Mouse (Mus musculus) activated CD4-positive, CD25-positive, alpha-beta regulatory T cell, adult 4 months (primary cell): ENCODE results near the gene Olfr507. TPM values are rescaled to one million over a fixed set of nuclear protein-coding genes. Genes with fewer than 3 reads are reported as not detected.
"Not testable (repeated sequence)": the region's sequence is repeated elsewhere in the genome, so short reads cannot be mapped to it uniquely, and the experiment has no call there.

Experiments
- ATAC-seq: one replicate; pipeline ENCODE4 v1.8.0; 2017
- polyA plus RNA-seq, 2 experiments: library from polyadenylated mRNA; unstranded; fragments of 100-300 nt; shearing (Covaris generic); gene quantifications; one replicate each; pipeline ENCODE4 v1.2.1; 2017

Olfr507 gene
- polyA plus RNA-seq: not detected

GRCm38 (mm10) chr7:108621514-108621913, at the start of gene Olfr507:
Gene Olfr507 (plus strand): TSS chr7:108621814.
- ATAC-seq: no peak

- ATAC-seq: no peak
Observed at GRCm38 (mm10) chr7:108589797-108590196, 31.8 kb upstream of the Olfr507 start.

- not testable (repeated sequence) for ATAC-seq
Observed at GRCm38 (mm10) chr7:108601916-108602315, 19.7 kb upstream of the Olfr507 start.

GRCm38 (mm10) chr7:108610487-108610886, 11.1 kb upstream of the Olfr507 start, which contains the start of gene Olfr506:
Gene Olfr506 (plus strand): TSS chr7:108610787.
- no peak for ATAC-seq

- ATAC-seq: no peak
Observed at GRCm38 (mm10) chr7:108614110-108614509, 7.5 kb upstream of the Olfr507 start.

GRCm38 (mm10) chr7:108616781-108617180, 4.8 kb upstream of the Olfr507 start:
- not testable (repeated sequence) for ATAC-seq

GRCm38 (mm10) chr7:108629694-108630093, 8.1 kb downstream of the Olfr507 start, which contains the start of gene Olfr508:
Gene Olfr508 (plus strand): TSS chr7:108629994.
- no peak for ATAC-seq

- ATAC-seq: no peak
Observed at GRCm38 (mm10) chr7:108651806-108652205, 30.2 kb downstream of the Olfr507 start, which contains the start of gene Olfr509. Gene Olfr509 (minus strand): TSS chr7:108651906.

GRCm38 (mm10) chr7:108662419-108662818, 40.8 kb downstream of the Olfr507 start:
- no peak for ATAC-seq

- no peak for ATAC-seq
Observed at GRCm38 (mm10) chr7:108666118-108666517, 44.5 kb downstream of the Olfr507 start, which contains the start of gene Olfr510. Gene Olfr510 (plus strand): TSS chr7:108666418.

- ATAC-seq: no peak
Observed at GRCm38 (mm10) chr7:108671058-108671457, 49.4 kb downstream of the Olfr507 start.

Other genes with a start within 250 kb of the Olfr507 start
- gene Olfr495, start 228.6 kb upstream of the Olfr507 start, polyA plus RNA-seq: not detected
- not detected for gene Olfr497, start 201.4 kb upstream of the Olfr507 start, polyA plus RNA-seq
- not detected for gene Olfr498, start 156.5 kb upstream of the Olfr507 start, polyA plus RNA-seq
- not detected for gene Olfr502, start 96.7 kb upstream of the Olfr507 start, polyA plus RNA-seq
- not detected for gene Olfr503, start 77.3 kb upstream of the Olfr507 start, polyA plus RNA-seq
- gene Olfr504, start 56.0 kb upstream of the Olfr507 start, polyA plus RNA-seq: not detected
- gene Olfr506, start 11.0 kb upstream of the Olfr507 start, polyA plus RNA-seq: not detected
- gene Olfr508, start 8.2 kb downstream of the Olfr507 start, polyA plus RNA-seq: not detected
- not detected for gene Olfr509, start 30.1 kb downstream of the Olfr507 start, polyA plus RNA-seq
- gene Olfr510, start 44.6 kb downstream of the Olfr507 start, polyA plus RNA-seq: not detected
- not detected for gene Olfr512, start 91.5 kb downstream of the Olfr507 start, polyA plus RNA-seq
- not detected for gene Olfr513, start 129.2 kb downstream of the Olfr507 start, polyA plus RNA-seq
- gene Olfr514, start 204.2 kb downstream of the Olfr507 start, polyA plus RNA-seq: not detected
- not detected for gene Olfr516, start 228.7 kb downstream of the Olfr507 start, polyA plus RNA-seq